Mouse (Mus musculus): ENCODE results near the gene Dennd5b.
"Not testable (repeated sequence)": the region's sequence is repeated elsewhere in the genome, so short reads cannot be mapped to it uniquely, and the experiment has no call there.

Gene Dennd5b

GRCm38 (mm10) chr6:148946881-148947405 is 154.5 kb downstream of the Dennd5b start:
- no peak for DNase-seq (ENCODE audit: low spot score in 2 of 2)

DNA sequence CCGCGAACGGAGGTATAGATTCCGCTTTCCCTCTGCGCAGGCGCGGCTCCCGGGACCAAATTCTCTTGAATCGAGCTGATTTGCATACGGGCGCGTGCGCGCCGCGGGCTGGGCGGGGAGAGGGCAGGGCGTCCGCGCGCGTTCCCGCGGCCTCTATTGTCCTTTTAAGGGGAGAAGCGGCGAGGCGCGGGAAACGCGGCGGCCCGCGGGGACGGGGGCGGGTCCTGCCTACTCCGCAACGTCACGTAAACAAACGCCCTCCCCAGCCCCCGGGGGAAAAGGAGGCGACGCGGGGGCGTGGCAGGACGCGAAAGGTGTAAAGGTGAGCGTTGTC is 155.1 kb downstream of the Dennd5b start, which contains the start of gene Sinhcaf:
TSS of gene Sinhcaf (minus strand) at position 59 of the 334 bp plus-strand sequence.
- peak; percentile 96 to 97 for DNase-seq (ENCODE audit: low spot score in 2 of 2)

GRCm38 (mm10) chr6:148945509-148946408 is 155.7 kb downstream of the Dennd5b start:
- peak; percentile 33 to 42 for DNase-seq (ENCODE audit: low spot score in 2 of 2)

GRCm38 (mm10) chr6:148944767-148945508 is 156.5 kb downstream of the Dennd5b start:
- peak; percentile 55 to 58 for DNase-seq (ENCODE audit: low spot score in 2 of 2)

- DNase-seq (ENCODE audit: low spot score in 2 of 2): peak in 1 of 2 experiments; percentile 20
Measured at GRCm38 (mm10) chr6:148944344-148944766, 157.1 kb downstream of the Dennd5b start.

- no peak for DNase-seq (ENCODE audit: low spot score in 2 of 2)
Measured at GRCm38 (mm10) chr6:148943695-148944094, 157.8 kb downstream of the Dennd5b start.

DNA sequence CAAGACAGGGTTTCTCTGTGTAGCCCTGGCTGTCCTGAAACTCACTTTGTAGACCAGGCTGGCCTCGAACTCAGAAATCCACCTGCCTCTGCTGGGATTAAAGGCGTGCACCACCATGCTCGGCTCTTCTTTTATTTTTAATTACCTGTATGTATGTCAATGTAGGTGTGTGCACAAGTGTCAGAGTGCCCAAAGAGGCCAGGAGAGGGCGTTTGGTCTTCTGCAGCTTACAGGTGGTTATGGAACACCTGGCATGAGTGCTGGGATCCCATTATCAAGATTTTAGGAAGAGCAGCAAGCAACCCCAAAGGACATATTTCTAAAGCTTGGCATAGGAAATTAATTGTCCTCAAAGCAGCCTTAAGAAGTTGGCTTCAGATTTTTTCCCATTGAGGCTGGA is 159.1 kb downstream of the Dennd5b start:
- DNase-seq (ENCODE audit: low spot score in 2 of 2): no peak

DNA sequence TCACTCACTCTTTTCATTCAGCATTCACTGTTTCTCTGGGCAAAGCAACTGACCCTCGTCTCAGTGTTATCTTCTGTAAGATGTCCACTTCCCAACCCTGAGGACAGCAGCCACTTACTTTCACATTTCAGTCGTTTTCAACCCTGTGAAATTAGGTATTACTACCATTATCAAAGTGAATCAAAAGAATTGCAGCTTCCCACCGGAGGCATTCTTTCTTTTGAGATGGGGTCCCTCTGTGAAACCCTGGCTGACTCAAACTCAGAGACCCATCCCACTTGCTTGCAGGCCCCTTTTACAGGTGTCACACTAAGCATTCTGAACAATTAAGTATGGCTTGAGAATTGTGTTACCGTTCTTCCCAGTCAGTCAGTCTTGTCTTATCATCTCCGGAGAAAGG is 159.6 kb downstream of the Dennd5b start:
- DNase-seq (ENCODE audit: low spot score in 2 of 2): no peak

GRCm38 (mm10) chr6:148940383-148940782 is 161.1 kb downstream of the Dennd5b start:
- DNase-seq (ENCODE audit: low spot score in 2 of 2): not testable (repeated sequence)
